Mouse (Mus musculus): ENCODE measurements around the gene Opcml. TPM values are rescaled to one million over a fixed set of nuclear protein-coding genes. Genes with fewer than 3 reads are reported as not detected.

The Opcml gene
- polyA plus RNA-seq, 1 experiment from 2014 or later: 13.3 TPM

GRCm38 (mm10) chr9:27917250-27917649, 126.7 kb downstream of the Opcml start:
- H3K4me3 ChIP-seq (ENCODE audit: low read depth, low read length): no peak overlapping the region
- no peaks in the 10 kb centered on the region; the same call in 1 of the 2 replicates for H3K27me3 ChIP-seq (replicated peaks; ENCODE audit: control insufficient read depth, insufficient read depth, low read length)
- 57% methylated on average over 3 of the region's 3 CpGs for WGBS
- no peak overlapping the region for H3K9ac ChIP-seq (ENCODE audit: low read length)
- H3K4me2 ChIP-seq (ENCODE audit: low read length): no peak overlapping the region
- H3K36me3 ChIP-seq (ENCODE audit: control insufficient read depth, insufficient read depth, low read length): no peaks in the 10 kb centered on the region
- no peak for DNase-seq (ENCODE audit: low spot score)
- H3K9me3 ChIP-seq (replicated peaks; ENCODE audit: control insufficient read depth, low read length): 0 out of 2 replicates have a peak, but pooled peaks cover 3% of the 10 kb centered on the region
- ATAC-seq: no peak
- no peaks in the 10 kb centered on the region for H3K4me1 ChIP-seq (ENCODE audit: control insufficient read depth, insufficient read depth, low read length)
- no peak overlapping the region for H3K27ac ChIP-seq (ENCODE audit: low read depth, low read length)

GRCm38 (mm10) chr9:27923495-27923894, 132.9 kb downstream of the Opcml start:
- no peaks in the 10 kb centered on the region; the same call in 1 of the 2 replicates for H3K4me1 ChIP-seq (ENCODE audit: control insufficient read depth, insufficient read depth, low read length)
- no peak overlapping the region for H3K4me2 ChIP-seq (ENCODE audit: low read length)
- H3K9ac ChIP-seq (ENCODE audit: low read length): no peak overlapping the region
- no peaks in the 10 kb centered on the region for H3K9me3 ChIP-seq (replicated peaks; ENCODE audit: control insufficient read depth, low read length)
- no peak overlapping the region for H3K4me3 ChIP-seq (ENCODE audit: low read depth, low read length)
- DNase-seq (ENCODE audit: low spot score): no peak
- H3K27me3 ChIP-seq (replicated peaks; ENCODE audit: control insufficient read depth, insufficient read depth, low read length): peaks cover 3% of the 10 kb centered on the region; the same call in 1 of the 2 replicates
- 93% methylated on average over 1 of the region's 1 CpGs for WGBS
- no peaks in the 10 kb centered on the region for H3K36me3 ChIP-seq (ENCODE audit: control insufficient read depth, insufficient read depth, low read length)
- no peak overlapping the region for H3K27ac ChIP-seq (ENCODE audit: low read depth, low read length)
- no peak for ATAC-seq

GRCm38 (mm10) chr9:27923945-27924825, 133.6 kb downstream of the Opcml start:
- 80% methylated on average over 4 of the region's 4 CpGs for WGBS
- H3K9me3 ChIP-seq (replicated peaks; ENCODE audit: control insufficient read depth, low read length): no peaks in the 10 kb centered on the region
- no peak overlapping the region for H3K27ac ChIP-seq (ENCODE audit: low read depth, low read length)
- no peaks in the 10 kb centered on the region; the same call in 1 of the 2 replicates for H3K4me1 ChIP-seq (ENCODE audit: control insufficient read depth, insufficient read depth, low read length)
- H3K27me3 ChIP-seq (replicated peaks; ENCODE audit: control insufficient read depth, insufficient read depth, low read length): peaks cover 3% of the 10 kb centered on the region; the same call in 1 of the 2 replicates
- H3K4me2 ChIP-seq (ENCODE audit: low read length): no peak overlapping the region
- DNase-seq (ENCODE audit: low spot score) (no peak), ATAC-seq (no peak)
- no peaks in the 10 kb centered on the region for H3K36me3 ChIP-seq (ENCODE audit: control insufficient read depth, insufficient read depth, low read length)
- H3K9ac ChIP-seq (ENCODE audit: low read length): no peak overlapping the region
- no peak overlapping the region for H3K4me3 ChIP-seq (ENCODE audit: low read depth, low read length)

GRCm38 (mm10) chr9:27925650-27926049, 135.1 kb downstream of the Opcml start:
- no peaks in the 10 kb centered on the region; the same call in 1 of the 2 replicates for H3K4me1 ChIP-seq (ENCODE audit: control insufficient read depth, insufficient read depth, low read length)
- H3K36me3 ChIP-seq (ENCODE audit: control insufficient read depth, insufficient read depth, low read length): no peaks in the 10 kb centered on the region
- 15% methylated on average over 2 of the region's 2 CpGs for WGBS
- no peak overlapping the region for H3K9ac ChIP-seq (ENCODE audit: low read length)
- no peak overlapping the region for H3K27ac ChIP-seq (ENCODE audit: low read depth, low read length)
- no peak overlapping the region for H3K4me3 ChIP-seq (ENCODE audit: low read depth, low read length)
- no peaks in the 10 kb centered on the region for H3K9me3 ChIP-seq (replicated peaks; ENCODE audit: control insufficient read depth, low read length)
- H3K4me2 ChIP-seq (ENCODE audit: low read length): no peak overlapping the region
- no peak for ATAC-seq
- DNase-seq (ENCODE audit: low spot score): peak; percentile 19
- H3K27me3 ChIP-seq (replicated peaks; ENCODE audit: control insufficient read depth, insufficient read depth, low read length): peaks cover 3% of the 10 kb centered on the region; the same call in 1 of the 2 replicates

- no peak for ATAC-seq
Observed at GRCm38 (mm10) chr9:27937253-27937652, 146.7 kb downstream of the Opcml start.

GRCm38 (mm10) chr9:27937660-27938059, 147.1 kb downstream of the Opcml start:
- Histone ChIP-seq H3K4me1 (ENCODE audit: control insufficient read depth, insufficient read depth, low read length) (no peaks in the 10 kb centered on the region), H3K9ac (ENCODE audit: low read length) (no peak overlapping the region), H3K4me2 (ENCODE audit: low read length) (no peak overlapping the region), H3K36me3 (ENCODE audit: control insufficient read depth, insufficient read depth, low read length) (no peaks in the 10 kb centered on the region), H3K4me3 (ENCODE audit: low read depth, low read length) (no peak overlapping the region), H3K27ac (ENCODE audit: low read depth, low read length) (no peak overlapping the region), H3K27me3 (replicated peaks; ENCODE audit: control insufficient read depth, insufficient read depth, low read length) (no peaks in the 10 kb centered on the region), H3K9me3 (replicated peaks; ENCODE audit: control insufficient read depth, low read length) (no peaks in the 10 kb centered on the region)
- 90% methylated on average over 5 of the region's 5 CpGs for WGBS
- ATAC-seq: no peak
- DNase-seq (ENCODE audit: low spot score): no peak

More at GRCm38 (mm10) chr9:27937253-27937652, 146.7 kb downstream of the Opcml start:
- Histone ChIP-seq H3K4me3 (ENCODE audit: low read depth, low read length) (no peak overlapping the region), H3K9ac (ENCODE audit: low read length) (no peak overlapping the region), H3K27me3 (replicated peaks; ENCODE audit: control insufficient read depth, insufficient read depth, low read length) (no peaks in the 10 kb centered on the region), H3K27ac (ENCODE audit: low read depth, low read length) (no peak overlapping the region), H3K36me3 (ENCODE audit: control insufficient read depth, insufficient read depth, low read length) (no peaks in the 10 kb centered on the region), H3K4me1 (ENCODE audit: control insufficient read depth, insufficient read depth, low read length) (no peaks in the 10 kb centered on the region), H3K4me2 (ENCODE audit: low read length) (no peak overlapping the region), H3K9me3 (replicated peaks; ENCODE audit: control insufficient read depth, low read length) (no peaks in the 10 kb centered on the region)
- DNase-seq (ENCODE audit: low spot score): no peak

GRCm38 (mm10) chr9:27945323-27946010, 154.9 kb downstream of the Opcml start:
- no peak overlapping the region for H3K9ac ChIP-seq (ENCODE audit: low read length)
- no peak overlapping the region for H3K27ac ChIP-seq (ENCODE audit: low read depth, low read length)
- no peak for DNase-seq (ENCODE audit: low spot score)
- no peak overlapping the region for H3K4me2 ChIP-seq (ENCODE audit: low read length)
- H3K9me3 ChIP-seq (replicated peaks; ENCODE audit: control insufficient read depth, low read length): no peaks in the 10 kb centered on the region
- H3K36me3 ChIP-seq (ENCODE audit: control insufficient read depth, insufficient read depth, low read length): no peaks in the 10 kb centered on the region
- no peaks in the 10 kb centered on the region for H3K27me3 ChIP-seq (replicated peaks; ENCODE audit: control insufficient read depth, insufficient read depth, low read length)
- 33% methylated on average over 11 of the region's 11 CpGs for WGBS
- ATAC-seq: no peak
- no peaks in the 10 kb centered on the region for H3K4me1 ChIP-seq (ENCODE audit: control insufficient read depth, insufficient read depth, low read length)
- no peak overlapping the region for H3K4me3 ChIP-seq (ENCODE audit: low read depth, low read length)

- whole genome bisulfite sequencing: 40% methylated on average over 5 of the region's 5 CpGs
- H3K4me1 ChIP-seq (ENCODE audit: control insufficient read depth, insufficient read depth, low read length): no peaks in the 10 kb centered on the region
- no peak overlapping the region for H3K27ac ChIP-seq (ENCODE audit: low read depth, low read length)
- DNase-seq (ENCODE audit: low spot score) (no peak), ATAC-seq (no peak)
- no peaks in the 10 kb centered on the region for H3K36me3 ChIP-seq (ENCODE audit: control insufficient read depth, insufficient read depth, low read length)
- no peak overlapping the region for H3K4me3 ChIP-seq (ENCODE audit: low read depth, low read length)
- no peak overlapping the region for H3K9ac ChIP-seq (ENCODE audit: low read length)
- H3K27me3 ChIP-seq (replicated peaks; ENCODE audit: control insufficient read depth, insufficient read depth, low read length): no peaks in the 10 kb centered on the region
- H3K4me2 ChIP-seq (ENCODE audit: low read length): no peak overlapping the region
- H3K9me3 ChIP-seq (replicated peaks; ENCODE audit: control insufficient read depth, low read length): no peaks in the 10 kb centered on the region
Observed at GRCm38 (mm10) chr9:27951110-27951509, 160.5 kb downstream of the Opcml start.

GRCm38 (mm10) chr9:27961682-27962081, 171.1 kb downstream of the Opcml start:
- no peak overlapping the region for H3K4me2 ChIP-seq (ENCODE audit: low read length)
- no peaks in the 10 kb centered on the region for H3K36me3 ChIP-seq (ENCODE audit: control insufficient read depth, insufficient read depth, low read length)
- 80% methylated on average over 3 of the region's 3 CpGs for WGBS
- ATAC-seq (no peak), DNase-seq (ENCODE audit: low spot score) (no peak)
- no peak overlapping the region for H3K4me3 ChIP-seq (ENCODE audit: low read depth, low read length)
- H3K4me1 ChIP-seq (ENCODE audit: control insufficient read depth, insufficient read depth, low read length): no peaks in the 10 kb centered on the region
- no peak overlapping the region for H3K9ac ChIP-seq (ENCODE audit: low read length)
- no peaks in the 10 kb centered on the region for H3K27me3 ChIP-seq (replicated peaks; ENCODE audit: control insufficient read depth, insufficient read depth, low read length)
- H3K9me3 ChIP-seq (replicated peaks; ENCODE audit: control insufficient read depth, low read length): no peaks in the 10 kb centered on the region
- H3K27ac ChIP-seq (ENCODE audit: low read depth, low read length): no peak overlapping the region
